Mouse (Mus musculus): Measurements from ENCODE around the gene Atoh8. TPM values are rescaled to one million over a fixed set of nuclear protein-coding genes. Genes with fewer than 3 reads are reported as not detected.
A peak's percentile ranks its signal among the peaks of the same experiment; 100 is the strongest.

Gene Atoh8
- polyA plus RNA-seq, 1 experiment from 2014 or later = 24.2 TPM

GRCm38 (mm10) chr6:72189061-72189863, 46.1 kb downstream of the Atoh8 start:
- Histone ChIP-seq H3K4me1 (ENCODE audit: insufficient read depth, low read length) (peaks cover 27% of the 10 kb centered on the region), H3K27ac (ENCODE audit: low read length) (peak overlapping the region; percentile 72), H3K4me2 (replicated peaks; ENCODE audit: low read depth, low read length) (peak overlapping the region; percentile 52), H3K4me3 (ENCODE audit: low read length) (peak overlapping the region; percentile 26), H3K9ac (replicated peaks; ENCODE audit: low read length) (peak overlapping the region; percentile 57), H3K27me3 (ENCODE audit: insufficient read depth, low read length) (peaks cover 6% of the 10 kb centered on the region; the same call in 1 of the 2 replicates), H3K36me3 (ENCODE audit: insufficient read depth, low read length) (no peaks in the 10 kb centered on the region), H3K9me3 (ENCODE audit: low read length) (no peaks in the 10 kb centered on the region)
- peak; percentile 66 for ATAC-seq (ENCODE audit: low FRiP score, low TSS enrichment)
- 3% methylated on average over 29 of the region's 29 CpGs for WGBS

- no peak overlapping the region for H3K9ac ChIP-seq (replicated peaks; ENCODE audit: low read length)
- peaks cover 6% of the 10 kb centered on the region; the same call in 1 of the 2 replicates for H3K27me3 ChIP-seq (ENCODE audit: insufficient read depth, low read length)
- H3K4me1 ChIP-seq (ENCODE audit: insufficient read depth, low read length) = peaks cover 27% of the 10 kb centered on the region
- ATAC-seq (ENCODE audit: low FRiP score, low TSS enrichment) = no peak
- 82% methylated on average over 6 of the region's 6 CpGs for WGBS
- no peak overlapping the region for H3K27ac ChIP-seq (ENCODE audit: low read length)
- H3K4me3 ChIP-seq (ENCODE audit: low read length) = no peak overlapping the region
- no peaks in the 10 kb centered on the region for H3K9me3 ChIP-seq (ENCODE audit: low read length)
- no peak overlapping the region for H3K4me2 ChIP-seq (replicated peaks; ENCODE audit: low read depth, low read length)
- no peaks in the 10 kb centered on the region for H3K36me3 ChIP-seq (ENCODE audit: insufficient read depth, low read length)
Measured at GRCm38 (mm10) chr6:72186809-72187208, 48.6 kb downstream of the Atoh8 start.

- Histone ChIP-seq H3K27me3 (ENCODE audit: insufficient read depth, low read length) (peaks cover 6% of the 10 kb centered on the region; the same call in 1 of the 2 replicates), H3K9ac (replicated peaks; ENCODE audit: low read length) (no peak overlapping the region), H3K4me2 (replicated peaks; ENCODE audit: low read depth, low read length) (no peak overlapping the region), H3K4me1 (ENCODE audit: insufficient read depth, low read length) (peaks cover 27% of the 10 kb centered on the region), H3K27ac (ENCODE audit: low read length) (no peak overlapping the region), H3K4me3 (ENCODE audit: low read length) (no peak overlapping the region), H3K36me3 (ENCODE audit: insufficient read depth, low read length) (no peaks in the 10 kb centered on the region), H3K9me3 (ENCODE audit: low read length) (no peaks in the 10 kb centered on the region)
- 1% methylated on average over 6 of the region's 6 CpGs for WGBS
- peak; percentile 34; the same call in 1 of the 2 replicates for ATAC-seq (ENCODE audit: low FRiP score, low TSS enrichment)
Measured at GRCm38 (mm10) chr6:72185893-72186490, 49.4 kb downstream of the Atoh8 start.

GRCm38 (mm10) chr6:72184576-72184975, 50.8 kb downstream of the Atoh8 start:
- Histone ChIP-seq H3K4me1 (ENCODE audit: insufficient read depth, low read length) (peaks cover 16% of the 10 kb centered on the region), H3K9me3 (ENCODE audit: low read length) (no peaks in the 10 kb centered on the region), H3K27me3 (ENCODE audit: insufficient read depth, low read length) (peaks cover 6% of the 10 kb centered on the region; the same call in 1 of the 2 replicates), H3K36me3 (ENCODE audit: insufficient read depth, low read length) (no peaks in the 10 kb centered on the region), H3K27ac (ENCODE audit: low read length) (no peak overlapping the region), H3K4me3 (ENCODE audit: low read length) (no peak overlapping the region), H3K4me2 (replicated peaks; ENCODE audit: low read depth, low read length) (no peak overlapping the region), H3K9ac (replicated peaks; ENCODE audit: low read length) (no peak overlapping the region)
- ATAC-seq (ENCODE audit: low FRiP score, low TSS enrichment) = no peak
- 80% methylated on average over 5 of the region's 5 CpGs for WGBS

- ATAC-seq (ENCODE audit: low FRiP score, low TSS enrichment) = no peak
- 0 out of 2 replicates have a peak, but pooled peaks cover 2% of the 10 kb centered on the region for H3K4me1 ChIP-seq (ENCODE audit: insufficient read depth, low read length)
- H3K27me3 ChIP-seq (ENCODE audit: insufficient read depth, low read length) = no peaks in the 10 kb centered on the region
- H3K9ac ChIP-seq (replicated peaks; ENCODE audit: low read length) = no peak overlapping the region
- H3K27ac ChIP-seq (ENCODE audit: low read length) = no peak overlapping the region
- 78% methylated on average over 12 of the region's 12 CpGs for WGBS
- H3K9me3 ChIP-seq (ENCODE audit: low read length) = no peaks in the 10 kb centered on the region
- no peak overlapping the region for H3K4me2 ChIP-seq (replicated peaks; ENCODE audit: low read depth, low read length)
- no peaks in the 10 kb centered on the region for H3K36me3 ChIP-seq (ENCODE audit: insufficient read depth, low read length)
- H3K4me3 ChIP-seq (ENCODE audit: low read length) = no peak overlapping the region
Measured at GRCm38 (mm10) chr6:72179562-72180502, 55.5 kb downstream of the Atoh8 start.

- no peak overlapping the region for H3K4me3 ChIP-seq (ENCODE audit: low read length)
- ATAC-seq (ENCODE audit: low FRiP score, low TSS enrichment) = no peak
- 0 out of 2 replicates have a peak, but pooled peaks cover 2% of the 10 kb centered on the region for H3K4me1 ChIP-seq (ENCODE audit: insufficient read depth, low read length)
- H3K36me3 ChIP-seq (ENCODE audit: insufficient read depth, low read length) = no peaks in the 10 kb centered on the region
- no peaks in the 10 kb centered on the region for H3K9me3 ChIP-seq (ENCODE audit: low read length)
- no peak overlapping the region for H3K27ac ChIP-seq (ENCODE audit: low read length)
- H3K4me2 ChIP-seq (replicated peaks; ENCODE audit: low read depth, low read length) = no peak overlapping the region
- whole genome bisulfite sequencing = 90% methylated on average over 3 of the region's 3 CpGs
- H3K27me3 ChIP-seq (ENCODE audit: insufficient read depth, low read length) = no peaks in the 10 kb centered on the region
- no peak overlapping the region for H3K9ac ChIP-seq (replicated peaks; ENCODE audit: low read length)
Measured at GRCm38 (mm10) chr6:72179006-72179405, 56.4 kb downstream of the Atoh8 start.

GRCm38 (mm10) chr6:72177417-72177816, 58.0 kb downstream of the Atoh8 start:
- ATAC-seq (ENCODE audit: low FRiP score, low TSS enrichment) = no peak
- 0 out of 2 replicates have a peak, but pooled peaks cover 2% of the 10 kb centered on the region for H3K4me1 ChIP-seq (ENCODE audit: insufficient read depth, low read length)
- 67% methylated on average over 3 of the region's 3 CpGs for WGBS

GRCm38 (mm10) chr6:72176004-72176403, 59.4 kb downstream of the Atoh8 start:
- H3K27ac ChIP-seq (ENCODE audit: low read length) = no peak overlapping the region
- no peak overlapping the region for H3K4me3 ChIP-seq (ENCODE audit: low read length)
- H3K9me3 ChIP-seq (ENCODE audit: low read length) = no peaks in the 10 kb centered on the region
- H3K4me1 ChIP-seq (ENCODE audit: insufficient read depth, low read length) = 0 out of 2 replicates have a peak, but pooled peaks cover 2% of the 10 kb centered on the region
- no peaks in the 10 kb centered on the region for H3K27me3 ChIP-seq (ENCODE audit: insufficient read depth, low read length)
- WGBS = 42% methylated on average over 5 of the region's 5 CpGs
- no peak for ATAC-seq (ENCODE audit: low FRiP score, low TSS enrichment)
- H3K4me2 ChIP-seq (replicated peaks; ENCODE audit: low read depth, low read length) = no peak overlapping the region
- no peaks in the 10 kb centered on the region for H3K36me3 ChIP-seq (ENCODE audit: insufficient read depth, low read length)
- H3K9ac ChIP-seq (replicated peaks; ENCODE audit: low read length) = no peak overlapping the region

More at GRCm38 (mm10) chr6:72177417-72177816, 58.0 kb downstream of the Atoh8 start:
- Histone ChIP-seq H3K4me3 (ENCODE audit: low read length) (no peak overlapping the region), H3K9me3 (ENCODE audit: low read length) (no peaks in the 10 kb centered on the region), H3K27me3 (ENCODE audit: insufficient read depth, low read length) (no peaks in the 10 kb centered on the region), H3K36me3 (ENCODE audit: insufficient read depth, low read length) (no peaks in the 10 kb centered on the region), H3K27ac (ENCODE audit: low read length) (no peak overlapping the region), H3K9ac (replicated peaks; ENCODE audit: low read length) (no peak overlapping the region), H3K4me2 (replicated peaks; ENCODE audit: low read depth, low read length) (no peak overlapping the region)

GRCm38 (mm10) chr6:72175419-72175818, 60.0 kb downstream of the Atoh8 start:
- no peak overlapping the region for H3K4me2 ChIP-seq (replicated peaks; ENCODE audit: low read depth, low read length)
- ATAC-seq (ENCODE audit: low FRiP score, low TSS enrichment) = no peak
- WGBS = 73% methylated on average over 3 of the region's 3 CpGs
- no peaks in the 10 kb centered on the region for H3K9me3 ChIP-seq (ENCODE audit: low read length)
- H3K9ac ChIP-seq (replicated peaks; ENCODE audit: low read length) = no peak overlapping the region
- no peaks in the 10 kb centered on the region for H3K36me3 ChIP-seq (ENCODE audit: insufficient read depth, low read length)
- H3K27ac ChIP-seq (ENCODE audit: low read length) = no peak overlapping the region
- H3K4me1 ChIP-seq (ENCODE audit: insufficient read depth, low read length) = no peaks in the 10 kb centered on the region
- no peaks in the 10 kb centered on the region for H3K27me3 ChIP-seq (ENCODE audit: insufficient read depth, low read length)
- H3K4me3 ChIP-seq (ENCODE audit: low read length) = no peak overlapping the region

Data from kidney, embryonic 16.5 days (tissue).